15 mouse cellular contexts compared by ENCODE assay signal in the genomic region with DNA sequence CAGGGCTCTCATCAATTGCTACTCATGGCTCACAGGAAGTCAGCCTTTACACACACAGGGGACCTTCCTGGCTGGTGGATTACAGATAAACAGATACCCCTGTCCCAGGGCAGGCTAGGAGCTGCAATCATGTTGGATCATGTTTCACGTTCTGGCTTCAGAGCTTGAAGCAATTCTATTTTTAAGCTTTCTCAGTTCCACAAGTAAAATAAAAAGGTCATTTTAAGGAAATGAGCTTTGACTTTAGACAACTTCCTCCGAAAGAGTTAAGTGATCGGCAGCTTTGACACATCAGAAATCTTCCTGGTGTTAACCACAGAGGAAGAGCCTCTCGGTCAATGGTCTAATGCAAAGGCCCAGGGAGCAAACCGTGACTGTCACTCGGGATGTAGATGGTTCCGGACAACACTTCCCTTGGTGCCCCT. TPM values are rescaled to one million over a fixed set of nuclear protein-coding genes. Genes with fewer than 3 reads are reported as not detected.
A peak's percentile ranks its signal among the peaks of the same experiment; 100 is the strongest.
DNase-seq lines count a peak whose midpoint lies in the region; ATAC-seq lines count a peak whose summit lies in the region.
"Had no signal": no experiment of that assay in that cellular context is flagged by ENCODE, and none has a peak within 500 bp of the region (broad histone marks: within the 10 kb centered on the region; RNA-seq: fewer than 3 reads in every experiment).

No protein-coding gene starts in this region.

- WGBS in liver, embryonic 11.5 days, result 36% methylated on average over 7 of the region's 7 CpGs
- WGBS in liver, embryonic 13.5 days (ENCODE audit: insufficient replicate concordance), result 18% methylated on average over 7 of the region's 7 CpGs
- 45% methylated on average over 7 of the region's 7 CpGs for WGBS in kidney, embryonic 15.5 days

- H3K27me3 ChIP-seq in liver, embryonic 11.5 days (replicated peaks; ENCODE audit: control insufficient read depth, insufficient read depth, low read length), result no peaks in the 10 kb centered on the region
- no peaks in the 10 kb centered on the region for H3K27me3 ChIP-seq in liver, embryonic 13.5 days
- no peaks in the 10 kb centered on the region for H3K27me3 ChIP-seq in splenic B cell, adult 2 months (ENCODE audit: control insufficient read depth, insufficient read depth, low read length, poor library complexity, severe bottlenecking)
- H3K27me3 ChIP-seq in kidney, embryonic 15.5 days, result no peaks in the 10 kb centered on the region
- H3K27me3 ChIP-seq: heart, embryonic 12.5 days; midbrain, embryonic 12.5 days; neural tube, embryonic 12.5 days had no signal

- peaks cover 11% of the 10 kb centered on the region for H3K36me3 ChIP-seq in liver, embryonic 11.5 days (ENCODE audit: control insufficient read depth, insufficient read depth, low read length)
- peaks cover 51% of the 10 kb centered on the region for H3K36me3 ChIP-seq in liver, embryonic 13.5 days
- no peaks in the 10 kb centered on the region for H3K36me3 ChIP-seq in splenic B cell, adult 2 months (ENCODE audit: control insufficient read depth, insufficient read depth, low read length, poor library complexity, severe bottlenecking)
- H3K36me3 ChIP-seq in kidney, embryonic 15.5 days, result peaks cover 24% of the 10 kb centered on the region

- no peak overlapping the region for H3K27ac ChIP-seq in liver, embryonic 11.5 days (ENCODE audit: low read depth, low read length)
- H3K27ac ChIP-seq in liver, embryonic 13.5 days, result no peak overlapping the region
- H3K27ac ChIP-seq in kidney, embryonic 15.5 days, result no peak overlapping the region
- H3K27ac ChIP-seq: limb, embryonic 10.5 days; midbrain, embryonic 12.5 days; neural tube, embryonic 12.5 days had no signal

- peaks cover 36% of the 10 kb centered on the region for H3K4me1 ChIP-seq in liver, embryonic 11.5 days (replicated peaks; ENCODE audit: control insufficient read depth, insufficient read depth, low read length)
- H3K4me1 ChIP-seq in liver, embryonic 13.5 days (replicated peaks), result peaks cover 63% of the 10 kb centered on the region
- peaks cover 39% of the 10 kb centered on the region for H3K4me1 ChIP-seq in kidney, embryonic 15.5 days

- DNase-seq in liver, embryonic 11.5 days (ENCODE audit: low spot score), result no peak
- DNase-seq in liver, result no peak
- DNase-seq in liver, embryonic 13.5 days, result no peak
- peak; percentile 45 for DNase-seq in splenic B cell, adult 2 months (ENCODE audit: low read depth, low spot score)
- no peak for DNase-seq in frontal cortex, adult 2 months (ENCODE audit: extremely low spot score in 1 of 2, low spot score in 1 of 2)
- DNase-seq: adrenal gland, postnatal 14 days; cerebellum, adult 11 months; kidney, postnatal 14 days; thymus, postnatal 36 days had no signal

- no peak overlapping the region for H3K4me3 ChIP-seq in liver, embryonic 11.5 days (ENCODE audit: low read depth, low read length)
- H3K4me3 ChIP-seq in liver, embryonic 13.5 days (replicated peaks), result no peak overlapping the region
- H3K4me3 ChIP-seq in kidney, embryonic 15.5 days (replicated peaks), result no peak overlapping the region
- H3K4me3 ChIP-seq: heart, embryonic 12.5 days; limb, embryonic 10.5 days; midbrain, embryonic 12.5 days; neural tube, embryonic 12.5 days had no signal

- H3K9me3 ChIP-seq in liver, embryonic 11.5 days (ENCODE audit: control insufficient read depth, low read length), result no peaks in the 10 kb centered on the region
- no peaks in the 10 kb centered on the region for H3K9me3 ChIP-seq in liver, embryonic 13.5 days (replicated peaks)
- no peaks in the 10 kb centered on the region for H3K9me3 ChIP-seq in kidney, embryonic 15.5 days (replicated peaks)
- H3K9me3 ChIP-seq: heart, embryonic 12.5 days; limb, embryonic 10.5 days; midbrain, embryonic 12.5 days; neural tube, embryonic 12.5 days had no signal

- peak overlapping the region; percentile 38 for H3K4me2 ChIP-seq in liver, embryonic 11.5 days
- H3K4me2 ChIP-seq in liver, embryonic 13.5 days, result peak overlapping the region; percentile 8; the same call in 1 of the 2 replicates
- no peak overlapping the region for H3K4me2 ChIP-seq in kidney, embryonic 15.5 days
- H3K4me2 ChIP-seq: heart, embryonic 12.5 days; midbrain, embryonic 12.5 days; neural tube, embryonic 12.5 days had no signal

- H3K9ac ChIP-seq in liver, embryonic 11.5 days (ENCODE audit: low read depth, low read length), result no peak overlapping the region
- no peak overlapping the region for H3K9ac ChIP-seq in liver, embryonic 13.5 days
- no peak overlapping the region for H3K9ac ChIP-seq in kidney, embryonic 15.5 days
- H3K9ac ChIP-seq: heart, embryonic 12.5 days; midbrain, embryonic 12.5 days; neural tube, embryonic 12.5 days had no signal

- 0 out of 2 replicates have a peak, but pooled peaks have one; percentile 54 for ATAC-seq in liver, embryonic 11.5 days (replicated peaks; ENCODE audit: low FRiP score)
- ATAC-seq in activated CD4-positive, CD25-positive, alpha-beta regulatory T cell, adult 4 months, result peak; percentile 20
- 0 out of 2 replicates have a peak, but pooled peaks have one; percentile 21 for ATAC-seq in liver, embryonic 13.5 days (ENCODE audit: low read depth)
- no peak for ATAC-seq in kidney, embryonic 15.5 days (replicated peaks; ENCODE audit: low FRiP score)

RNA-seq across cellular contexts. Expression of a gene that starts 6.7 kb away (rescaled TPM):
- 13.5 and 13.7 TPM in 2 replicates for polyA plus RNA-seq in liver, embryonic 11.5 days (2014; fragmentation: Nextera tagmentation; extraction: Ambion mirVana)
- polyA plus RNA-seq in activated CD4-positive, CD25-positive, alpha-beta regulatory T cell, adult 4 months (2017; shearing (Covaris generic)), result 1 to 10 TPM; 4.0 to 5.1 TPM
- polyA plus RNA-seq in liver, embryonic 13.5 days (2015; fragmentation: Nextera tagmentation; extraction: Ambion mirVana), result 5.4 and 6.9 TPM in 2 replicates
- 14.6 and 15.4 TPM in 2 replicates for polyA plus RNA-seq in kidney, embryonic 15.5 days (2015; fragmentation: Nextera tagmentation; extraction: Ambion mirVana)
- 14.5 and 14.9 TPM in 2 replicates for polyA plus RNA-seq in frontal cortex, adult 2 months (2012; rRNA removed)
